Mouse (Mus musculus) liver, adult (tissue): Measurements from ENCODE around the gene Btd.

Experiments used
- GATA4 ChIP-seq: IDR thresholded peaks from 2 replicates; pipeline ENCODE4 v1.6.1; 2014; ENCODE audit warnings: mild to moderate bottlenecking, low read length; ENCODE audit not compliant: insufficient replicate concordance

Btd gene

GRCm38 (mm10) chr14:31659501-31660181, 18.8 kb downstream of the Btd start:
- no peak for TF ChIP-seq GATA4

GRCm38 (mm10) chr14:31660312-31661093, 19.7 kb downstream of the Btd start:
- no peak for TF ChIP-seq GATA4

- TF ChIP-seq GATA4 = no peak
Measured at GRCm38 (mm10) chr14:31661671-31662554, 21.1 kb downstream of the Btd start.

GRCm38 (mm10) chr14:31662555-31663211, 21.9 kb downstream of the Btd start:
- no peak for TF ChIP-seq GATA4

GRCm38 (mm10) chr14:31663376-31664099, 22.7 kb downstream of the Btd start:
- TF ChIP-seq GATA4 = no peak

GRCm38 (mm10) chr14:31664100-31664902, 23.5 kb downstream of the Btd start:
- no peak for TF ChIP-seq GATA4

GRCm38 (mm10) chr14:31664903-31665565, 24.2 kb downstream of the Btd start:
- no peak for TF ChIP-seq GATA4

GRCm38 (mm10) chr14:31665566-31665940, 24.7 kb downstream of the Btd start:
- no peak for TF ChIP-seq GATA4

GRCm38 (mm10) chr14:31666931-31667705, 26.3 kb downstream of the Btd start:
- TF ChIP-seq GATA4 = no peak

- no peak for TF ChIP-seq GATA4
Measured at GRCm38 (mm10) chr14:31667741-31668140, 26.9 kb downstream of the Btd start.

- no peak for TF ChIP-seq GATA4
Measured at GRCm38 (mm10) chr14:31668326-31668725, 27.5 kb downstream of the Btd start.

GRCm38 (mm10) chr14:31669161-31669611, 28.4 kb downstream of the Btd start:
- TF ChIP-seq GATA4 = no peak
